Mouse (Mus musculus): ENCODE data around the gene Trim69. TPM values are rescaled to one million over a fixed set of nuclear protein-coding genes. Genes with fewer than 3 reads are reported as not detected.

Trim69 gene
- polyA plus RNA-seq, 1 experiment from 2014 or later = not detected

- no peak for ATAC-seq (ENCODE audit: low FRiP score)
- peak; percentile 70 for DNase-seq (ENCODE audit: low spot score, missing footprints)
- Histone ChIP-seq H3K4me1 (ENCODE audit: control insufficient read depth, insufficient read depth, low read length) (0 out of 2 replicates have a peak, but pooled peaks cover 3% of the 10 kb centered on the region), H3K9ac (ENCODE audit: low read length) (no peak overlapping the region), H3K9me3 (ENCODE audit: control insufficient read depth, low read length) (no peaks in the 10 kb centered on the region), H3K27ac (ENCODE audit: low read depth, low read length) (no peak overlapping the region), H3K4me2 (no peak overlapping the region), H3K4me3 (ENCODE audit: low read depth, low read length) (no peak overlapping the region), H3K27me3 (ENCODE audit: control insufficient read depth, insufficient read depth, low read length) (no peaks in the 10 kb centered on the region), H3K36me3 (ENCODE audit: control insufficient read depth, insufficient read depth, low read length) (no peaks in the 10 kb centered on the region)
- 56% methylated on average over 6 of the region's 6 CpGs for WGBS
These were observed 2.1 kb upstream of the Trim69 start for GRCm38 (mm10) chr2:122158362-122158802.

- Histone ChIP-seq H3K4me2 (no peak overlapping the region), H3K36me3 (ENCODE audit: control insufficient read depth, insufficient read depth, low read length) (no peaks in the 10 kb centered on the region), H3K4me3 (ENCODE audit: low read depth, low read length) (no peak overlapping the region), H3K27ac (ENCODE audit: low read depth, low read length) (no peak overlapping the region), H3K9ac (ENCODE audit: low read length) (no peak overlapping the region), H3K4me1 (ENCODE audit: control insufficient read depth, insufficient read depth, low read length) (0 out of 2 replicates have a peak, but pooled peaks cover 3% of the 10 kb centered on the region), H3K9me3 (ENCODE audit: control insufficient read depth, low read length) (no peaks in the 10 kb centered on the region), H3K27me3 (ENCODE audit: control insufficient read depth, insufficient read depth, low read length) (no peaks in the 10 kb centered on the region)
- no peak for ATAC-seq (ENCODE audit: low FRiP score)
- WGBS = 88% methylated on average over 6 of the region's 6 CpGs
- peak; percentile 21 for DNase-seq (ENCODE audit: low spot score, missing footprints)
These were observed 833 bp upstream of the Trim69 start for GRCm38 (mm10) chr2:122159667-122160066.

- H3K27ac ChIP-seq (ENCODE audit: low read depth, low read length) = no peak overlapping the region
- 0 out of 2 replicates have a peak, but pooled peaks cover 3% of the 10 kb centered on the region for H3K4me1 ChIP-seq (ENCODE audit: control insufficient read depth, insufficient read depth, low read length)
- 25% methylated on average over 4 of the region's 4 CpGs for WGBS
- H3K4me3 ChIP-seq (ENCODE audit: low read depth, low read length) = no peak overlapping the region
- H3K4me2 ChIP-seq = no peak overlapping the region
- no peaks in the 10 kb centered on the region for H3K9me3 ChIP-seq (ENCODE audit: control insufficient read depth, low read length)
- no peak for ATAC-seq (ENCODE audit: low FRiP score)
- H3K27me3 ChIP-seq (ENCODE audit: control insufficient read depth, insufficient read depth, low read length) = no peaks in the 10 kb centered on the region
- no peaks in the 10 kb centered on the region for H3K36me3 ChIP-seq (ENCODE audit: control insufficient read depth, insufficient read depth, low read length)
- DNase-seq (ENCODE audit: low spot score, missing footprints) = no peak
- H3K9ac ChIP-seq (ENCODE audit: low read length) = no peak overlapping the region
These were observed 1.0 kb downstream of the Trim69 start for GRCm38 (mm10) chr2:122161542-122161941.

GRCm38 (mm10) chr2:122162529-122162928 is 2.0 kb downstream of the Trim69 start:
- Histone ChIP-seq H3K4me1 (ENCODE audit: control insufficient read depth, insufficient read depth, low read length) (0 out of 2 replicates have a peak, but pooled peaks cover 3% of the 10 kb centered on the region), H3K9ac (ENCODE audit: low read length) (no peak overlapping the region), H3K36me3 (ENCODE audit: control insufficient read depth, insufficient read depth, low read length) (no peaks in the 10 kb centered on the region), H3K9me3 (ENCODE audit: control insufficient read depth, low read length) (no peaks in the 10 kb centered on the region), H3K27me3 (ENCODE audit: control insufficient read depth, insufficient read depth, low read length) (no peaks in the 10 kb centered on the region), H3K4me2 (no peak overlapping the region), H3K4me3 (ENCODE audit: low read depth, low read length) (no peak overlapping the region), H3K27ac (ENCODE audit: low read depth, low read length) (no peak overlapping the region)
- ATAC-seq (ENCODE audit: low FRiP score) (no peak), DNase-seq (ENCODE audit: low spot score, missing footprints) (no peak)
- WGBS = 90% methylated on average over 2 of the region's 2 CpGs

GRCm38 (mm10) chr2:122163430-122164195 is 3.1 kb downstream of the Trim69 start:
- no peak for ATAC-seq (ENCODE audit: low FRiP score)
- no peak overlapping the region for H3K27ac ChIP-seq (ENCODE audit: low read depth, low read length)
- DNase-seq (ENCODE audit: low spot score, missing footprints) = no peak
- no peak overlapping the region for H3K9ac ChIP-seq (ENCODE audit: low read length)
- 82% methylated on average over 13 of the region's 13 CpGs for WGBS
- 0 out of 2 replicates have a peak, but pooled peaks cover under 1% of the 10 kb centered on the region for H3K4me1 ChIP-seq (ENCODE audit: control insufficient read depth, insufficient read depth, low read length)
- no peak overlapping the region for H3K4me3 ChIP-seq (ENCODE audit: low read depth, low read length)
- H3K36me3 ChIP-seq (ENCODE audit: control insufficient read depth, insufficient read depth, low read length) = no peaks in the 10 kb centered on the region
- H3K9me3 ChIP-seq (ENCODE audit: control insufficient read depth, low read length) = no peaks in the 10 kb centered on the region
- H3K4me2 ChIP-seq = no peak overlapping the region
- H3K27me3 ChIP-seq (ENCODE audit: control insufficient read depth, insufficient read depth, low read length) = no peaks in the 10 kb centered on the region

GRCm38 (mm10) chr2:122164293-122164692 is 3.8 kb downstream of the Trim69 start:
- DNase-seq (ENCODE audit: low spot score, missing footprints) (no peak), ATAC-seq (ENCODE audit: low FRiP score) (no peak)
- H3K27me3 ChIP-seq (ENCODE audit: control insufficient read depth, insufficient read depth, low read length) = no peaks in the 10 kb centered on the region
- no peaks in the 10 kb centered on the region for H3K4me1 ChIP-seq (ENCODE audit: control insufficient read depth, insufficient read depth, low read length)
- no peak overlapping the region for H3K9ac ChIP-seq (ENCODE audit: low read length)
- H3K9me3 ChIP-seq (ENCODE audit: control insufficient read depth, low read length) = no peaks in the 10 kb centered on the region
- H3K27ac ChIP-seq (ENCODE audit: low read depth, low read length) = no peak overlapping the region
- no peak overlapping the region for H3K4me2 ChIP-seq
- WGBS = 84% methylated on average over 11 of the region's 11 CpGs
- H3K36me3 ChIP-seq (ENCODE audit: control insufficient read depth, insufficient read depth, low read length) = no peaks in the 10 kb centered on the region
- H3K4me3 ChIP-seq (ENCODE audit: low read depth, low read length) = no peak overlapping the region

- WGBS = 91% methylated on average over 6 of the region's 6 CpGs
These were observed 10.8 kb downstream of the Trim69 start for GRCm38 (mm10) chr2:122171292-122171691.

GRCm38 (mm10) chr2:122172188-122172587 is 11.7 kb downstream of the Trim69 start:
- Histone ChIP-seq H3K4me2 (no peak overlapping the region), H3K27me3 (ENCODE audit: control insufficient read depth, insufficient read depth, low read length) (no peaks in the 10 kb centered on the region), H3K9me3 (ENCODE audit: control insufficient read depth, low read length) (no peaks in the 10 kb centered on the region), H3K36me3 (ENCODE audit: control insufficient read depth, insufficient read depth, low read length) (no peaks in the 10 kb centered on the region), H3K4me1 (ENCODE audit: control insufficient read depth, insufficient read depth, low read length) (no peaks in the 10 kb centered on the region), H3K27ac (ENCODE audit: low read depth, low read length) (no peak overlapping the region), H3K4me3 (ENCODE audit: low read depth, low read length) (no peak overlapping the region), H3K9ac (ENCODE audit: low read length) (no peak overlapping the region)
- WGBS = 96% methylated on average over 2 of the region's 2 CpGs
- no peak for DNase-seq (ENCODE audit: low spot score, missing footprints)
- no peak for ATAC-seq (ENCODE audit: low FRiP score)

More at GRCm38 (mm10) chr2:122171292-122171691, 10.8 kb downstream of the Trim69 start:
- ATAC-seq (ENCODE audit: low FRiP score) (no peak), DNase-seq (ENCODE audit: low spot score, missing footprints) (no peak)
- no peak overlapping the region for H3K4me2 ChIP-seq
- no peak overlapping the region for H3K9ac ChIP-seq (ENCODE audit: low read length)
- H3K4me1 ChIP-seq (ENCODE audit: control insufficient read depth, insufficient read depth, low read length) = no peaks in the 10 kb centered on the region
- H3K27ac ChIP-seq (ENCODE audit: low read depth, low read length) = no peak overlapping the region
- H3K36me3 ChIP-seq (ENCODE audit: control insufficient read depth, insufficient read depth, low read length) = no peaks in the 10 kb centered on the region
- H3K4me3 ChIP-seq (ENCODE audit: low read depth, low read length) = no peak overlapping the region
- H3K27me3 ChIP-seq (ENCODE audit: control insufficient read depth, insufficient read depth, low read length) = no peaks in the 10 kb centered on the region
- no peaks in the 10 kb centered on the region for H3K9me3 ChIP-seq (ENCODE audit: control insufficient read depth, low read length)

GRCm38 (mm10) chr2:122180051-122180822 is 19.7 kb downstream of the Trim69 start:
- no peak overlapping the region for H3K9ac ChIP-seq (ENCODE audit: low read length)
- DNase-seq (ENCODE audit: low spot score, missing footprints) (no peak), ATAC-seq (ENCODE audit: low FRiP score) (no peak)
- 82% methylated on average over 8 of the region's 8 CpGs for WGBS
- no peak overlapping the region for H3K4me2 ChIP-seq
- H3K4me1 ChIP-seq (ENCODE audit: control insufficient read depth, insufficient read depth, low read length) = no peaks in the 10 kb centered on the region
- H3K4me3 ChIP-seq (ENCODE audit: low read depth, low read length) = no peak overlapping the region
- no peaks in the 10 kb centered on the region for H3K9me3 ChIP-seq (ENCODE audit: control insufficient read depth, low read length)
- H3K36me3 ChIP-seq (ENCODE audit: control insufficient read depth, insufficient read depth, low read length) = no peaks in the 10 kb centered on the region
- no peaks in the 10 kb centered on the region for H3K27me3 ChIP-seq (ENCODE audit: control insufficient read depth, insufficient read depth, low read length)
- H3K27ac ChIP-seq (ENCODE audit: low read depth, low read length) = no peak overlapping the region

All from midbrain, embryonic 11.5 days (tissue).